Mouse (Mus musculus): ENCODE data around the gene Pnkp.

Pnkp gene

GRCm38 (mm10) chr7:44828706-44829105, 28.2 kb upstream of the Pnkp start:
- no peak for DNase-seq

- no peak for DNase-seq
Measured at GRCm38 (mm10) chr7:44832763-44833162, 24.2 kb upstream of the Pnkp start.

- DNase-seq: peak in 1 of 2 experiments; percentile 38
Measured at GRCm38 (mm10) chr7:44835373-44836015, 21.4 kb upstream of the Pnkp start.

- peak; percentile 85 to 90 for DNase-seq
Measured at GRCm38 (mm10) chr7:44836016-44836404, 20.9 kb upstream of the Pnkp start.

GRCm38 (mm10) chr7:44836423-44837053, 20.4 kb upstream of the Pnkp start:
- no peak for DNase-seq

GRCm38 (mm10) chr7:44838073-44838472, 18.9 kb upstream of the Pnkp start:
- no peak for DNase-seq

- DNase-seq: no peak
Measured at GRCm38 (mm10) chr7:44839171-44839490, 17.8 kb upstream of the Pnkp start.

GRCm38 (mm10) chr7:44839491-44840191, 17.3 kb upstream of the Pnkp start:
- DNase-seq: peak; percentile 71 to 80

GRCm38 (mm10) chr7:44840426-44840825, 16.5 kb upstream of the Pnkp start:
- peak in 1 of 2 experiments; percentile 42 for DNase-seq

GRCm38 (mm10) chr7:44841825-44842463, 15.0 kb upstream of the Pnkp start:
- no peak for DNase-seq

GRCm38 (mm10) chr7:44845006-44845405, 11.9 kb upstream of the Pnkp start:
- DNase-seq: no peak

GRCm38 (mm10) chr7:44846804-44847203, 10.1 kb upstream of the Pnkp start:
- DNase-seq: no peak

- DNase-seq: no peak
Measured at GRCm38 (mm10) chr7:44847772-44848171, 9.2 kb upstream of the Pnkp start.

GRCm38 (mm10) chr7:44848561-44849415, 8.2 kb upstream of the Pnkp start, which contains the start of the genes Akt1s1 and Tbc1d17:
Gene Akt1s1 (plus strand): TSS chr7:44848991.
Gene Tbc1d17 (minus strand): TSS chr7:44849079.
- peak; percentile 95 to 98 for DNase-seq

- DNase-seq: peak; percentile 81 to 86
Measured at GRCm38 (mm10) chr7:44849416-44850111, 7.4 kb upstream of the Pnkp start.

- peak; percentile 61 to 75 for DNase-seq
Measured at GRCm38 (mm10) chr7:44850146-44850545, 6.8 kb upstream of the Pnkp start.

GRCm38 (mm10) chr7:44850789-44851624, 5.9 kb upstream of the Pnkp start:
- no peak for DNase-seq

- DNase-seq: no peak
Measured at GRCm38 (mm10) chr7:44851625-44852234, 5.2 kb upstream of the Pnkp start.

- DNase-seq: no peak
Measured at GRCm38 (mm10) chr7:44852259-44853027, 4.5 kb upstream of the Pnkp start.

GRCm38 (mm10) chr7:44853065-44853464, 3.9 kb upstream of the Pnkp start:
- DNase-seq: no peak

Measured in spleen, adult 18-20 months (tissue).